Mouse (Mus musculus): Measurements from ENCODE around the gene Efcab6.

Gene Efcab6

GRCm38 (mm10) chr15:84058841-84059240 lies 6.3 kb downstream of the Efcab6 start:
- no peak for DNase-seq (ENCODE audit: low read depth, low spot score)

- no peak for DNase-seq (ENCODE audit: low read depth, low spot score)
Observed at GRCm38 (mm10) chr15:84056083-84056482, 9.1 kb downstream of the Efcab6 start.

GRCm38 (mm10) chr15:84053859-84054258 lies 11.3 kb downstream of the Efcab6 start:
- peak; percentile 82 for DNase-seq (ENCODE audit: low read depth, low spot score)

GRCm38 (mm10) chr15:84053240-84053639 lies 11.9 kb downstream of the Efcab6 start:
- DNase-seq (ENCODE audit: low read depth, low spot score): no peak

GRCm38 (mm10) chr15:84052390-84052789 lies 12.8 kb downstream of the Efcab6 start:
- DNase-seq (ENCODE audit: low read depth, low spot score): no peak

GRCm38 (mm10) chr15:84049570-84049969 lies 15.6 kb downstream of the Efcab6 start:
- DNase-seq (ENCODE audit: low read depth, low spot score): no peak

GRCm38 (mm10) chr15:84045562-84045961 lies 19.6 kb downstream of the Efcab6 start:
- DNase-seq (ENCODE audit: low read depth, low spot score): no peak

- DNase-seq (ENCODE audit: low read depth, low spot score): no peak
Observed at GRCm38 (mm10) chr15:84037067-84037466, 28.1 kb downstream of the Efcab6 start.

- no peak for DNase-seq (ENCODE audit: low read depth, low spot score)
Observed at GRCm38 (mm10) chr15:84025651-84026050, 39.5 kb downstream of the Efcab6 start.

- no peak for DNase-seq (ENCODE audit: low read depth, low spot score)
Observed at GRCm38 (mm10) chr15:84024851-84025250, 40.3 kb downstream of the Efcab6 start.

- DNase-seq (ENCODE audit: low read depth, low spot score): no peak
Observed at GRCm38 (mm10) chr15:84009366-84010083, 55.7 kb downstream of the Efcab6 start.

GRCm38 (mm10) chr15:84004306-84004705 lies 60.9 kb downstream of the Efcab6 start:
- no peak for DNase-seq (ENCODE audit: low read depth, low spot score)

GRCm38 (mm10) chr15:83999071-83999470 lies 66.1 kb downstream of the Efcab6 start:
- no peak for DNase-seq (ENCODE audit: low read depth, low spot score)

- no peak for DNase-seq (ENCODE audit: low read depth, low spot score)
Observed at GRCm38 (mm10) chr15:83998586-83998985, 66.6 kb downstream of the Efcab6 start.

- DNase-seq (ENCODE audit: low read depth, low spot score): peak; percentile 88
Observed at GRCm38 (mm10) chr15:83998115-83998514, 67.1 kb downstream of the Efcab6 start.

GRCm38 (mm10) chr15:83997550-83997949 lies 67.6 kb downstream of the Efcab6 start:
- DNase-seq (ENCODE audit: low read depth, low spot score): no peak

GRCm38 (mm10) chr15:83996864-83997263 lies 68.3 kb downstream of the Efcab6 start:
- DNase-seq (ENCODE audit: low read depth, low spot score): no peak

GRCm38 (mm10) chr15:83992191-83992590 lies 73.0 kb downstream of the Efcab6 start:
- DNase-seq (ENCODE audit: low read depth, low spot score): no peak

GRCm38 (mm10) chr15:83991461-83991860 lies 73.7 kb downstream of the Efcab6 start:
- no peak for DNase-seq (ENCODE audit: low read depth, low spot score)

- no peak for DNase-seq (ENCODE audit: low read depth, low spot score)
Observed at GRCm38 (mm10) chr15:83989241-83989640, 75.9 kb downstream of the Efcab6 start.

GRCm38 (mm10) chr15:83988087-83988486 lies 77.1 kb downstream of the Efcab6 start:
- DNase-seq (ENCODE audit: low read depth, low spot score): no peak

- no peak for DNase-seq (ENCODE audit: low read depth, low spot score)
Observed at GRCm38 (mm10) chr15:83982186-83982936, 82.8 kb downstream of the Efcab6 start.

GRCm38 (mm10) chr15:83978865-83979264 lies 86.3 kb downstream of the Efcab6 start:
- DNase-seq (ENCODE audit: low read depth, low spot score): no peak

Measured in brain, embryonic 18.5 days (tissue).